Mouse (Mus musculus): Measurements from ENCODE around the gene Rabl6.

Gene Rabl6

GRCm38 (mm10) chr2:25541644-25542367, 66.5 kb downstream of the Rabl6 start:
- DNase-seq = no peak

DNA sequence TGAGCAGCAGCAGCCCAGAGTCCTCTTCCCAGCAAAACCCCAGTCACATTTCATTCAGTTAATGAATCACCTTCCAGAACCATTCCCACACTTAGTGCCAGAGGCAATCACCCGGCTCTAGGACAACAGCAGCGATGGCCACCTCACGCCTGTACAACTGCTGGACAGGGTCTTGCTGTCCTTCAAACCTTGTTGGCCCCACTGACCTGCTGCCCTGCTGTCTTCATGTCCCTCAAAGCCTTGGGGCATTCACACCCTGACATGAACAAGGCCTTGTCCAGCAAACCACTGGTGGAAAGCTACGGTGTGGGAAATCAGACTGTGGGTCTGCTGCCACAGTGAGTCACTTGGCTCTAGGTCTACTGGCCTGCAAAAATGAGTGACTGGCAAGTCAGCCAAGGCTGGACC, 67.8 kb downstream of the Rabl6 start:
- no peak for DNase-seq

DNA sequence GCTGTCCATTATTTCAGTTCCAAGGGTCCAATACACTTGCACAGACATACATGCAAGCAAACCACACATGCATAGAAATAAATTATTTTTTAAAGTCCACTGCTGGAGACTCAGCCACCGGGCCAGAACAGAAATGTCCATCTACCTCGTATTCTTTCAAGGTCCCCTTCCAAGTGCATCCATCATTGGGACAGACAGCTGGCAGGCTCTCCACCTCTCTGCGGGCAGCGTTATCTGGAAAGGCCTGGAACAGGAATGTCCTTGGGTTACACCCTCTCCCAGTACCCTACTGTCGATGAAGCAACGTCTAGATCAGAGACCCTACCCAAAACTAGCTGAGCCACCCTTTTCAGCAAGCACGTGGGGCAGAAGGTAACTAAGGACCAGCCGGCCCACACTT, 71.8 kb downstream of the Rabl6 start:
- DNase-seq = no peak

- DNase-seq = no peak
Observed at GRCm38 (mm10) chr2:25534866-25535182, 73.5 kb downstream of the Rabl6 start.

DNA sequence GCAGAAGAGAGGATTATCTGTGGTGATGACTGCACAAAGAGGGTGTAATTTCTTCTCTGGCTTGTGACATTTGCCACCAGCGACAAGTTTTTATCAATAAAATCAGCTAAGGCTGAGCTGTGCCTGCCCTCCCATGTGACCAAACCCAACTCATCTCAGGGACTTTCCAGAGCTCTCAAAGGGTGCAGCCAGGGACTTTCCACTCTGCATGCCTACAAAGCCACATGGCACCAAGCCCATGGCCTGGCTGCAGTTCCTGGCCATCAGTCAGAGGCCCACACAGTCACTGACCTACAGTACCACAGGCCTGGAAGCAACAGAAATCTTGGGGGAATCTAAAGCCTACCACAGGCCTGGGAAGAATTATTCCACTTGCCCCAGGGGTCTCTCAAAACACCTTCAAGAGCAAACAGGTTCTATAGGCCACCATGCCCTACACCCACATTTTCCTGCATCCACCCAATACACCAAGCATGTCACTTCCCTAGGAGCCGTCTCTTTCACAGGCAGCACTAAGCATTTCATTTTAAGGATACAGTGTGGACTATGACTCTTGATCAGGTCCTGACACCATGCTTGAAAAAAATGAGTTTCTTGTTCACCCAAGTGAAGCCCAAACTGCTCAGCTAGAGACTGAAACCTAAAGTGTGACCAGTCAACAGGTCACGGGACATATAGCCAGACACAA, 74.0 kb downstream of the Rabl6 start:
- DNase-seq = peak; percentile 70 to 76

- no peak for DNase-seq
Observed at GRCm38 (mm10) chr2:25533707-25534106, 74.6 kb downstream of the Rabl6 start.
